Mouse (Mus musculus): ENCODE results near the gene Cdc42ep1.

- TF ChIP-seq POLR2A (IDR thresholded peaks at IDR 0.05; ENCODE audit: low read depth, low read length) (no peak), CTCF (conservative IDR thresholded peaks at IDR 0.05; ENCODE audit: insufficient read depth, insufficient read length, low read depth, low read length) (no peak)
These were observed 35.8 kb upstream of the Cdc42ep1 start for GRCm38 (mm10) chr15:78806614-78807013.
